Mouse (Mus musculus) spleen, embryonic (tissue): Measurements from ENCODE around the gene Cdkn3.

Experiments used
- CTCF ChIA-PET: fragments of 350-600 bp; sonication (Branson Sonifier 250); formaldehyde crosslinking; loops from one replicate; lab custom pipeline; 2022; lab: Charles Lee

Gene Cdkn3

DNA sequence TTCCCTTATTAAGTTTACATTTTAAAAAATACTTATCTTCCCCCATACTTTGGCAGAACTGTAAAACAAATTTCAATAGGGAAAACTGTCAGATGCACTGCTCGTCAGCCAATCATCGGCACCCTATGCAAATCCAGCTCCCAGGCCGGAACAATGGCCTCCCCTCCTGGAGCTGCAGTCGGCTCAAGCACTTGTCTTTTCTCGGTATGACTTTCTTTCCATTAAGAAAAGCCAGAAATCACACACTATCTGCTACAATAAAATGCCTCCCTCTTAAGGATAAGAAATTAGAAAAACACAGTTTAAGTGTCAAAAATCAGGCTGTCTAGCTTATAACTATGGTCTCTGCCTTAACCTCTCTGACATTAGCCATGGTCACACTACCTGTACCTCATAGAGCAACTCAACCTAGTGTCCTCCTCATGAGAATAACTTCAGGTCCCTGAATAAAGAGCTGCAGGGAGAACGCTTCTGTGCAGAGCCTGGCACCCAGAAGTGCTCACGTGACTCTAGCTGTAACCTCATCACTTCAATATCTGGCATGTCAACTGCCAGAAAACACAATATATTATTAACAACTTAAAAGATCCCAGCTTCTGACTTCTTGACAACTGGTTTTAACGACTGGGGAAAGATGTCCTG is 22.0 kb downstream of the Cdkn3 start:
- CTCF ChIA-PET = interaction anchor here (0.5 kb wide), 1 partner anchor 19 kb away, joined by 3 read pairs; no protein-coding TSS in a partner anchor

DNA sequence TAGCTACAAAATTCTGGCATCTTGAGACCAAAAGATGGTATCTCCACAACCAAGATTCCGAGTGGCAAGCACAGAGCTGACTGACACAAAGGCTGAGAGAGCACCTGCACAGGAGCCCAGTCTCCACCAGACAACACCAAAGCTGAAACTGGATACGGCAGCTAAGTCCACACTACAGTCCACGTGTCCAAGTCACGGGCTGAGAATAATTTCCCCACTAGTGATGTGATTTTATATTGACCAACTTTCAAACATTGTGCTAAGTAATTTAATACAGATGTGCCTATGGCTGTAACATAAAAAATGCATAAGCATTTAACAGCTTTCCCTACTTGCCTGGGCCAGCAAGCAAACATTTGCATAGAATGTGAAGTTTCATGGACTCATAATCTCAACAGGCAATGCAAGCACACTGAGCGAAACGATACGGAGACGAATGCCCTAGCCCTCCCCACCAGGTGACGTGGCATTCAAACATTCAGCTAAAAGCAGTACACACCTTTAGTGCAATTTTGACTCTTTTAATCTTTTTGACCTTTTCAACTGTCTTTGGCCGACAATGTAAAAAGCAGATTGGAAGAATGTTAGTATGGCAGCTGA is 23.1 kb downstream of the Cdkn3 start:
- CTCF ChIA-PET = interaction anchor here (0.8 kb wide), 1 partner anchor 41 kb away, joined by 3 read pairs; no protein-coding TSS in a partner anchor

- CTCF ChIA-PET = no interaction called here
Measured at GRCm38 (mm10) chr14:46785247-46785646, 24.9 kb downstream of the Cdkn3 start.

DNA sequence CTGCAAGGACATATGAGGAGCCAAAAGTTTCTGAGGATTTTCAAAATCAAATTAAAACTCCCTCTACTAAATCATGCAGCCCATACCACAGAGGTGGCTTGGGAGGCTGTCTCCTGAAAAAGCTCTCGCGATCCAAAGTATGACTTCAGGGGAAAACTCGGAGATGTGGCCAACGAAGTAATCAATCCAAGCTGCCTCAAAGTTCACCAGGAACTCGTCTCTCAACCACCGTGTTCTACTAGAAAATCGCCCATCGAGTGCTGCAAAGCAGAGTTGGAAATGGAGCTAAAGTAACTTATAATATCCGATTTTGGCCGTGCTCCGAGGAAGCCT is 27.1 kb downstream of the Cdkn3 start:
- CTCF ChIA-PET = no interaction called here

DNA sequence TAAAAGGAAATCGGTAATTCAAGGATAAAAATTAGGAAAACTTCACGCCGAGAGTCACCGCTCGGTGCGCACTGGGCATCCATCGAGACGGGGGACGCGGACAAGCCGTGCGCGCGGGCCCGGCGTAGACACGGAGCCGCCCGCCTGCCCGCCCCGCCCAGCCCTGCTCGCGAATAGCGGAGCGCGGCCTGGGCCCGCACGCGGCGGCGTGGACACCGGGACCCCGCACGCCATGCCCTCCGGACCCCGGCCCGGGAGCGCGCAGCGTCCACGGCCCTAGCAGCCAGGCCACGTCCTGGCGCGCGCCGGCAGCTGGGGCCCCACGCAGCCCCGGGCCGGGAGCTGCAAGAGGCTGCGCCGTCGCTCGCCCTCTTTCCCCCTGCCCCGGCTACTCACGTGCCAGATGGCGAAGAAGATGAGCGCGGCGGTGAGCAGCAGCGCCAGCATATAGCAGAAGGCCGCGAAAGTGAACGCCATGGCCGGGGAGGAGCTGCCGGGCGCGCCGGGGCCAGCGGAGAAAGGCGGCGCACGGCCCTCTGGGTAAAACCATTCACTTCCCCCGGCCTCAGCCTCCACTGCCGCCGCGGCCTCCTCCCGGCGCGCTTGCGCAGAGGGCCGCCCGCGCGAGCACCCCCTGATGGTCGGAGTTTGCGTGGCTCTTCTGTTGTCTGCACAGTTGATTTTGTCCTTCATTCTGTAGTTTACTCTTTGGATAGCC is 27.6 kb downstream of the Cdkn3 start, which contains the start of gene Cnih1:
TSS of gene Cnih1 (minus strand) at position 625 of the 718 bp plus-strand sequence.
- CTCF ChIA-PET = no interaction called here

DNA sequence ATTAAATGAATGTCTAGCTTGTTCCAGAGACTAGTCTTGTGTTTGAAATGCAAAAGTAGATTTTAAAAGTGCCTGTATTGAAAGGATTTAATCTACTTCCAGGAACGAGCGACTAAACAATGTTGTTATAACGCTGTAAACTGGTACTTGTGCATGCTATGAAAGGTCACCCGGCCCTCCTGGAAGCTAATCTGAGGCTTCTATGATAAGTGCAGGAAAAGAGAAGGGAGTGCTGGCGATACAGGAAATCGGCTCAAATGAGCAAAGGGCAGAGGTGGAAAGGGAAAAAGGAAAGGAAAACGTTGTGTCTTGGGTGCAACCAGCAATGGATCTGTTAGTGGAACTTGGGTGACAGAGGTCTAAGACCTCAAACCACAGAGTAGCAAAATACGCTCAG is 28.2 kb downstream of the Cdkn3 start:
- CTCF ChIA-PET = interaction anchor here (0.7 kb wide), 1 partner anchor 8 kb away, joined by 3 read pairs; no protein-coding TSS in a partner anchor

DNA sequence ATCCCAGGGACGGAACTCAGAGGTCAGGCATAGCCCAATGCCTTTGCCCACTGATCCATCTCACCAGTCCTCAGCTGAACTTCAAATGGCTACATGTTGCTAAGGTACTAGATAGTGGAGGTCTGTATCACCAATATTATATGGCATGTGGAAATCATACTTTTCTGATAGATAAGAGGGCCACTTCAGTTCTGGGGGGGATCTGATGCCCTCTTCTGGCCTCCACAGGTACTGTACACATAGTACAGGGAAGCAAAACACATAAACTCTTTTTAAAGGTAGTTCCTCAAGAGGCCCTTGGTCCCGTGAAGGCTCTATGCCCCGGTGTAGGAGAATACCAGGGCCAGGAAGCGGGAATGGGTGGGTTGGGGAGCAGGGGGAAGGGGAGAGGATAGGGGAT is 30.0 kb downstream of the Cdkn3 start:
- CTCF ChIA-PET = no interaction called here

- CTCF ChIA-PET = no interaction called here
Measured at GRCm38 (mm10) chr14:46790723-46791122, 30.4 kb downstream of the Cdkn3 start.

DNA sequence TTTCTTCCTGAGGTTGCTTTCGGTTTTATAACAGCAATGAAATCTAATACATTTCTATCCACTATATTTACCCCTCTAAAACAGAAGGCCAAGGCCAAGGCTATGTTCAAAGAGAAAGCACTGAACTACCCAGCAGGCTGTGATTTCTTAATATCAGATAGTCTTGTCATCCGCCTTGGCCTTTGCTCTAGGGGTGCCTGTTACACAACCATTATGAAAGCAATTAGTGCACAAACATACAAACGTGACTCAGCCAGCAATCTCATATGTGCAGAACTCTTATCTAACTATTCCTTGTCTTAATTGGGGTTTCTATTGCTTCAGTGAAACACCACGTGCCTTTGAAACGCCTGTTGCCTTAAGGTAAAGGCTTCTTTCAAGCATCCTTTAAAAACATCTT is 33.8 kb downstream of the Cdkn3 start:
- CTCF ChIA-PET = interaction anchor here (0.7 kb wide), 1 partner anchor 1577 kb away, joined by 6 read pairs; no protein-coding TSS in a partner anchor

DNA sequence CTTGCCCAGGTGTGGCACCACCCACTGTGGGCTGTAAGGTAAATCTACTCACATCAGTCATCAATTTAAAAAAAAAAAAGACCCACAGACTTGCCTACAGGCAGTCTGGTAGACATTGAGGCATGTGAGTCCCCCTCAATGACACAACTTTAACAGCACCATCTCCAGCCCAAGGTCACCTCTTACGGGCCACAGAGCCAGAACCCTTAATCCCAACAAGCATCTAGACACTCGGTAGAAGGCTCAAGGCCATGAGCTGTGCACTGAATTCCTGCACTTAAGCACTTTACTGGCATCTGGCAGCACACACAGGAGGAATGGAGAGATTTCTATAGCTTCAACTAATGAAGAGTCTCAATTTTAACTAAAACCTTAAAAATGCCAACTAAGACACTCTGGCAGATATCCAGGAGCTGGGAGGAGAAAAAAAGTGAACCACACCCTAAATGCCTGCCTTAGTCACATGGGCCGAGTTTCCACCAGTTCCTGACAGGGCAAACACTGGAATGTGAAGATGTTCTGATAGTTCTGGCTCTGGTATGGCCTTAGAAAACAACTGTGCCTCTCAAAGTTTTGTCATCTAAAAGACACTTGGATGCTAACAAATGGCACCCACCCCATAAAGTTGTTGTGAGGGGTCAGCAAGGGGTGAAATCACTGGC is 40.5 kb downstream of the Cdkn3 start:
- CTCF ChIA-PET = no interaction called here

DNA sequence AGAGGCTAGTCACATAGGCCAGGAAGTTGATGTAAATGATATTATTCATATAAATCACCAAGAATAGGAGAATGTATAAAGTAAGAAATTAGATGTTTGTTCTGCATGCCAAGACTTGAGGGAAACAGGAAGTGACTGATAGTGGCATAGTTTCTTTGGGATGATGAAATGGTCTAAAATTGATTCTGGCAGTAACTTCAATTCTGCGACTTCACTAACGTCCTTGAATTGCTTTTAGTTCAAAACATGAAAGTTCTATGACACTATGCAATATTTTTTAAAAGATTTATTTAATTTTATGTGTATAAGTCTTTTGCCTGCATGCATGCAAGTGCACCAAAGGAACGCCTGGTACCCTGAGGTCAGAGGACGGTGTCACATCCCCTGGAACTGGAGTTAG is 42.9 kb downstream of the Cdkn3 start:
- CTCF ChIA-PET = no interaction called here

DNA sequence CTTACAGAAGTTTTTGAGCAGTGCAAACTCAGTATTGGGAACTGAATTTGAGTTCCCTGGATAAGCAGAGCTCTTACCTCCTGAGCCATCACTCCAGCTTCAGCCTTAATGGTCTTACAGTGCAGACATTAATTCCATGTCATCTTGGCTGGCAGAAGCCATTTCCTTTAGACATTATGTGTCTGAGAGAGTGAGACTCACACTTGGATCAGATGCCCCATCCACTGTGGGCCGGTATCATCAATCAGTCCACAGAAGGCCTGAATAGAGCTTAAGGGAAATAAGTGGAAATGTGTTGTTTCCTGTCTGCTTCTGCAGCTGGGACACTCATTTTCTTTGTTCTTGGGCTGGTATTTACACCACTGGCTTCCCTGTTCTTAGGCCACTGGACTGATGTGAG is 43.5 kb downstream of the Cdkn3 start:
- CTCF ChIA-PET = no interaction called here

DNA sequence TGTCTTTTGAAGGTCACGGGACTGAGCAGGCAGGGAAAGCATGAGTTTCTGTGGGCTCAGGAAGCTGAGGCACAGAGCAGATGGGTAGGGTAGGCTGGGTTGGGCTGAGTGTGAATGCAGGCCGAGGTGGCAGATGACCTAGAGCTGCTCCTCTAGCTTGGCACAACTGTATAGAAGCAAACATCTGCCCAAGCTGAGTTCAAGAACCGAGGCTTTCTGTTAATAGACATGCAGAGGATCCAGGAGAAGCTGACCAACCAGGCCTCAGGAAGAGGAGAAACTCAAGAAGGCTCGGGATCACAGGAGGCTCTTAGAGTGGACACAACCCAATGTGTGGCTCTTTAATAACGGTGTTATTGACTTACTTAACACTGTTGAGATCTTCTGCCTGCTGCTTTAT is 45.8 kb downstream of the Cdkn3 start:
- CTCF ChIA-PET = no interaction called here

DNA sequence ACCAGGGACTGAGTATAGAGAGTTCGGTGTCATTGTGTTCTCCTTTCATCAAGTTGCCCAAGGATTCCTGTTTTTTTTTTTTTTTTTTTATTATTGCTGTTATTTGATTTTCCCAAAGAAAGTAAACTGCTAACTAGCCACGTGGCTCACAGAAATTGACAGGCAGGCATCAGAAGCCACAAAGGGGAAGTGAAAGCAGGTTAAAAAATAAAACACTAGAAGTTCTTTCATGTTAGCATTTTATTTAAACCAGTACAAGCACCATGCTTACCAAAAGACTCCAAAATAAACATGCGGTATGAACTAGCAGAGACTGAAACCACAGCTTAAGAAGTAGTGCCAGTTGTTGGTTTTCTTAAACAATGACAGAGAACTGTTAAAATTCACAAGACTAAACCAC is 47.6 kb downstream of the Cdkn3 start:
- CTCF ChIA-PET = no interaction called here

- CTCF ChIA-PET = no interaction called here
Measured at GRCm38 (mm10) chr14:46815640-46816039, 55.3 kb downstream of the Cdkn3 start.

- CTCF ChIA-PET = no interaction called here
Measured at GRCm38 (mm10) chr14:46816916-46817622, 56.7 kb downstream of the Cdkn3 start.

DNA sequence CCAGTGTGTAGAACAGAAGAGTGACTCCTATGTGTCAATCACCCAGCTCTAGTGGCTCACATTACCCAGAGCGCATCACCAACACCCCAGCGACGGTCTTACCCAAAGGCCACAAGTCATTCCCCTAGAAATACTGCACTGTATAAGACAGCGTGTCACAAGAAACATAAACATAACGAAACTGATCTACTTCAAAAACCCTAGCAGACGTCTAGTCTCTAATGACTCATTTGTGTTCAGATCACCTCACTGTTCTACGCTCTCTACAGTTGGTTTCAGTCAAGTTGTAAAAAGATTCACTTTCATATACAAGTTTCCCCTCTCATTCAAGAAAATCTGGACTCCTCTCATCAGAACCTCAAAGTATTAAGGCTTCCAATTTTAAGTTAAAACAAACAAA is 58.4 kb downstream of the Cdkn3 start:
- CTCF ChIA-PET = no interaction called here

- CTCF ChIA-PET = interaction anchor here (1.1 kb wide), 1 partner anchor 478 kb away, joined by 3 read pairs; the partner anchor contains the start of gene Mapk1ip1l
Measured at GRCm38 (mm10) chr14:46819961-46820360, 59.6 kb downstream of the Cdkn3 start.
